Mouse (Mus musculus) G1E (cell line): ENCODE results near the gene Trp63.

Experiments used
- CTCF ChIP-seq: IDR thresholded peaks from 2 replicates; pipeline ENCODE4 v1.5.1; 2012; ENCODE audit warnings: low read depth, low read length, inconsistent platforms, mixed read lengths
- GATA1 ChIP-seq: IDR thresholded peaks from 2 replicates; pipeline ENCODE4 v1.6.1; 2012; ENCODE audit warnings: borderline replicate concordance, low read length, inconsistent platforms, mixed read lengths
- TAL1 ChIP-seq: conservative IDR thresholded peaks from 2 replicates; pipeline ENCODE4 v1.6.1; 2012; ENCODE audit warnings: low read depth, low read length, inconsistent platforms, mixed read lengths

GRCm38 (mm10) chr16:25797732-25798294 is 114.2 kb downstream of the Trp63 start:
- no peak for TF ChIP-seq CTCF
- no peak for TF ChIP-seq TAL1
- TF ChIP-seq GATA1: no peak
